Mouse (Mus musculus): ENCODE data around the gene Gm3239.
"Not testable (repeated sequence)": the region's sequence is repeated elsewhere in the genome, so short reads cannot be mapped to it uniquely, and the experiment has no call there.

GRCm38 (mm10) chr14:4663892-4664291, at the start of gene Gm3239:
- TF ChIP-seq CTCF (IDR thresholded peaks at IDR 0.05; ENCODE audit: low read depth, low read length); POLR2A (IDR thresholded peaks at IDR 0.05; ENCODE audit: insufficient read depth, low read length); EP300 (IDR thresholded peaks at IDR 0.05; ENCODE audit: insufficient read depth, low read depth, low read length): not testable (repeated sequence)
